Mouse (Mus musculus) embryonic fibroblast, embryonic 13.5 days (primary cell): ENCODE measurements at regions not wholly inside any gene's neighbourhood (a gene's known extent, or its start where the extent isn't known, plus 50 kb on each side); places are given as distances from the start of the nearest gene placed in this dataset.

ENCODE experiments used
- CTCF ChIP-seq: IDR thresholded peaks from 2 replicates; pipeline ENCODE4 v1.5.1; 2011; ENCODE audit warnings: mild to moderate bottlenecking, control low read depth, low read length, moderate library complexity, borderline replicate concordance; ENCODE audit not compliant: insufficient read depth
- POLR2A ChIP-seq: IDR thresholded peaks from 2 replicates; pipeline ENCODE4 v1.6.1; 2011; ENCODE audit warnings: low read depth, mild to moderate bottlenecking, control low read depth, low read length, moderate library complexity

DNA sequence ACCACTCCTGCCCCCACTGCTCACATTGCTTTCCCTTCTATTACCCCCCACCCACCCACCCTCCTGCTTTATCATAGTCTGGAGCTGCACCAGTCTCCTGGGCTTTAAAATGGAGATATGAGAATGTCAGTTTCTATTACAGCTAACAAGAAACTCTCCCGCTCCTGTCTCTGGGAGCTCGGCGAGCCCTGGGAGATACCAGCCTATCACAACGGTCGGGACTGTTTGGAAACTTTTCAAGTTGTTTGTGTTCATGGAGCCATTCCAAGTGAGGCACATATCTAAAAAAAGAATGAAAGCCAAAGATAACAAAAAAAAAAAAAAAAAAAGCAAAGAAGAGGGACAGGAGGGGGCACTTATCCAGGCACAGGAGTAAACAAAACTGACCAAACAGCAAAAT lies 105.2 kb upstream of the Sox4 start:
- TF ChIP-seq CTCF = no peak
- TF ChIP-seq POLR2A = no peak
